Mouse (Mus musculus) liver, adult (tissue): ENCODE data around the gene Pak4.
"Not testable (repeated sequence)": the region's sequence is repeated elsewhere in the genome, so short reads cannot be mapped to it uniquely, and the experiment has no call there.

Experiments used
- GATA4 ChIP-seq: IDR thresholded peaks from 2 replicates; pipeline ENCODE4 v1.6.1; 2014; ENCODE audit warnings: mild to moderate bottlenecking, low read length; ENCODE audit not compliant: insufficient replicate concordance

The Pak4 gene

DNA sequence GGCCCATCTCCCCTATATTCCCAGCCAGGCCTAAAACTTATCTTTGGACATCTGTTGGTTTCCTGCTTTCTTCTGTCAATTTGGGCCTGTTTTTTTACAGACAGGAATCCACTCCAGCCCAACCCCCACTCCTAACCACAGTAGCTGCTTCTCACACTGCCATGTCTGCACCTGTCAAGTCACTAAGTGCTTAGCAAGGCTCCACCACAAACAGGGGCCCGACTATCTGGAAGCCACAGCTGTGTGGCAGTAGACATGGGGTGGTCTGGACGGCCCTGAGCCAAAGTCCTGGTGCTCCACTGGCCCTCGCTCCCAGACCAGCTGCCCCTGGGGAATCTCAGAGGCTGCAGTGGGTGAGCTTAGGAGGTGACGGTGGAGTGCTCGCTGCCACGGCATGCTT, 40.3 kb downstream of the Pak4 start:
- no peak for TF ChIP-seq GATA4

DNA sequence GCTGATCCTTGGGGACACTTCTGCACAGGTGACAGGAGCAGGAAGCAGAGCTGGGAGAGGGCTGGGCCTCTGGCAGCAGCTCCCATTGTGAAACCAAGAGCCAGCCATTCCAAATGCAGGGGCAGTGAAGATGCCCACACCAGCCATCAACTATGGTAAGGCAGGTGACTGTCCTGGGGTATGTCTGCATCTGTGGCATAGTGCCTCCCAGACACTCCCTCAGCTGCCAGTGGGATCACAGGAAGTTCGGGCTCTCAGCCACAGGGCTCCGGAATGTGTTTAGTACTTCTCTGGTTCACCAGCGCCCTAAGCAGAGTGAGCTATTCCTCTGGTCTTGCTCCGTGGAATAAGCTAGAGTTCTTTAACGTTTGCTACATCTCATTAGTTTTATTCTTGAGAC, 40.9 kb downstream of the Pak4 start:
- TF ChIP-seq GATA4: no peak

DNA sequence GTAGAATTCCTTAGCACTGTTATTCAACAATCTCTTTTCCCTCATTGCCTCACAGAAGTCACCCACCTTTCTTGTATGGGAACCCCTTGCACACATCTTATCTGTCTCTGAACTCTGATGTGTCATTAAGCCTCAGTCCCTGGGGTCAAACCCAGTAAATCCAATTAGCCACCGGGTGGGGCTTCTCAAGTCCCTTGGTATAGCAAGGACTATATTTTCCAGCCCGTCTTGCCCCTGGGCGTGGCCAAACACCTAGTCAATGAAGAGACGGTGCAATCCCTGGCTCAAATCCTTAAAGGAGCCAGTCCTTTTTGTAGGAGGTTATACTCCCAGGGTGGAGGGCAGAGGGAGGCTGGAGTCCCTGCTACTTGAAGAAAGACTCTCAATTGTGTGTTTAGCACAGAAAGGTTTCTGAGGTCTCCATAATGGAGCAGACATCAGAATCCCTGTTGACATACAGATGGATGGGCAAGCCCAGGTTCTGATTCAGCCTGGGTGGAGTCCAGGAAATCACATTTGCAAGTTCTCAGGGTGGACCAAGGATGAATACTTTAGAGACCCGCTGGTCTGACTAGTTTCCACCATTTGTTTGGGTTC, 41.9 kb downstream of the Pak4 start:
- TF ChIP-seq GATA4: no peak

DNA sequence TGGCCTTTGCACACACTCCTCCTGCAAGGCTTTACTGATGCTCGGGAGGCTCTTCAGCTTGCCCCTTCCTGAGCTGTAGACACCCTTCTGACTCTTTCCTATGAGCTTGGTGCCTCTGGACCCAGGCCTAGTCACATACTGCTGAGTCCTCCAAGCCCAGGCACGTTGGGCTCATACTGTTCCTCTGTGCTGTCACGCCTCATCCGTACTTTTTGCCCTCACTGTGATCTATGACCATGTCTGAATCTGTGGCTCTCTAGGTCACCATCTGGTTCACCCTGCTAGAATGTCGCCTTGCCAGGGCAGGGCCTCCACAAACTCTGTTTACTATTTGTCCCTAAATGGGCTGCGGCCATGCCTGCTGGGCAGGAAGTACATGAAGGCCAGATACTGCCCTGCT, 44.9 kb downstream of the Pak4 start:
- no peak for TF ChIP-seq GATA4

DNA sequence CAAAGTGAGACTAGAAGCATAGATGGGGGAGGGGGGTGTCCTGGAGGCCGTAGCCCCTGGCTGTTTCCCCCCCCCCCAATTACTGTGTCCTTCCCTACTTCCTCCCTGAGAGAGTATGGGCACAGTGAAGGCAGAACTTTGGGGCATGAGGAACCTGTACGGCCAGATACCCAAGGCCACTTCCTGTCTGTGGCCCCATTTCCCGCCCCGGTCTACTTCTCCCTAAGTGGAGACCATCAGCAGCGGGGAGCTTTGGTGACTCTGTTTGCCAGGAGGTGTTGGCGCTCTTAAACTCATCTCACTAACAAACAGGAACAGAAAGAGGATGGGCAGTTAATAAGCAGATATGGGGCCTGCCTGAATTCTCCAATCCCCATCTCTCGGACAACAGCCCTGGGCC, 50.4 kb downstream of the Pak4 start:
- no peak for TF ChIP-seq GATA4

DNA sequence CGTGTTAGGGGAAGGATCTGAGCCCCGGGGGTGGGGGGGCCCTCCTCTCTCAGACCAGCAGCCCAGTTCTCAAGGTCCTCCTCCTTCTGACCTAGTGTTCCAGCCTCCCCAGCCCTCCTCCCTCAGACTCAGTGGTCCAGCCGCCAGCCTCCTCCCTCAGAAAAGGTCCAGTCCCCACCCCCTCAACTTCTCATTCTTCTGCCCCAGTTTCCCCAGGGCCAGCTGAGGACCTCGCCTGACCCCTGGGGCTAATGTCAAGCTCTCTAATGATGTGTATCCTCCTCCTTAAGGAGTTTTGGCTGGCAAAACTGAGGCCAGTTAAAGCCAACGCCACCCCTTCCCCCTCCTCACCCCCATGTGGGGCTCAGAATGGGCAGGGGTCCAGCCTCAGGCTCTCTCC, 50.8 kb downstream of the Pak4 start, which contains the start of gene Nccrp1:
Gene Nccrp1, minus strand, starts transcription at position 101 of the 400 bp plus-strand sequence.
- TF ChIP-seq GATA4: no peak

GRCm38 (mm10) chr7:28546649-28547048, 51.3 kb downstream of the Pak4 start:
- no peak for TF ChIP-seq GATA4

GRCm38 (mm10) chr7:28545891-28546210, 52.1 kb downstream of the Pak4 start:
- TF ChIP-seq GATA4: no peak

- no peak for TF ChIP-seq GATA4
These were observed 52.7 kb downstream of the Pak4 start for GRCm38 (mm10) chr7:28545048-28545890.

DNA sequence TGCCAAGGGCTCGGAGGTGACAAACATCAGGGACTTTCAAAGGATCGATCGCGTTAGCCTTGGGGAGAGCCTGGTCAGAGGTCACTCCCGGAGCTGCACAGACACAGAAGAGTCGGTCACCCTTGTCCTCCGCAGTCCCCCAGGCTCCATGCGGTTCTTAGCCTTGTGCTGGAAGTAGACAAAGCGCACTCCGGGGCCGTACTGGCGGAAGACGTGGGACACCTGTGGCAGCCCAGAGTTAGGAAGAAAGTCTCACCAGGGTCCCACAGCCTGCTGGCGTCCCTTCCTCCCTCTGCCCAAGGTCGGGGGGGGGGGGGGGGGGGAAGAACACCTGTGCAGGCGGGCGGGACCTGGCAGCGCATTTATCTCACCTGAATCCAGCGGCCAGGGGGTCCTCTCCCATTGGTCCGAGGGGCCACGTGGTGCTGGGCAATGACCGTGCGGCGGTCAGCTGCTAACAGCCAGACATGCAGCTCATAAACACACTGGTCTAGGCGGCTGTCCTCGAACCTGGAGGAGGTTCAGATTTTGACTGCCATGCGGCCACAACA, 53.9 kb downstream of the Pak4 start:
- TF ChIP-seq GATA4: no peak

DNA sequence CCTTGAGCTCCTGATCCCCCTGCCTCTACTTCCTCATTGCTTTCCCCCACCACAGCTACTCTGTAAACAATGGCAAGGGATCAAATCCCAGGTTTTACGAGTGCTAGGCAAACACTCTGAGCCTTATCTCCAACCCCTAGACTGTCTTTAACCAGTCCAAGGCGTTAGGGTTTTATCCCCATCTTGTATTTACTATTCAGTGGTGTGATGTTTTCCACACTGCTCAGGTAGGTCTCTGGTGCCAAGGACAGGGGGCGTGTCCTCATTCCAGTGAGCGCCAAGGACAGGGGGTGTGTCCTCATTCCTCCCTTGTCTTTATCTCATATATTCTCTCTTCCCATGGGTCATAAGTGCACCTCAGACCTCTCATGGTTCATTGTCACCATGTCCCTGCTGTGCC, 57.5 kb downstream of the Pak4 start, which contains the start of gene Sycn:
Gene Sycn, plus strand, starts transcription at position 360 of the 400 bp plus-strand sequence.
- no peak for TF ChIP-seq GATA4

DNA sequence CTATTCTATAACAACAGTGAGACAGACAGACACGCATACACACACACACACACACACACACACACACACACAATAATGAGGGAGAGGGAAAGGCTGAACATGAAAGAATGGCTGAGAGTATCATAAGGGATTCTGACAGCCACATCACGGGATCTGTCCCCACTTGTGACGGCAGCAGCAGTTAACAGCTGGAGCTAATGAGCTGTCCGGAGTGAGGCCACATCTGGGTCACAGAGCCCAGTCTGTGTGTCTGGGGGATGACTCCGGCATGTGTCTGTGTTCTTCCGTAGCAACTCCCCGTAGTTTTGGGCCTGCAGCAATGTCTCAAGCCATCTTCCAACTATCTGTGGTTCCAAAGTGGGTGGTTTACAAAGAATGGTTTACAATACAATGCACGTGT, 66.0 kb downstream of the Pak4 start:
- no peak for TF ChIP-seq GATA4

- no peak for TF ChIP-seq GATA4
These were observed 69.9 kb downstream of the Pak4 start for GRCm38 (mm10) chr7:28527922-28528719.

- TF ChIP-seq GATA4: not testable (repeated sequence)
These were observed 75.4 kb downstream of the Pak4 start, which contains the start of gene Ifnl3 for GRCm38 (mm10) chr7:28522536-28522935. Ifnl3 (plus strand) TSS chr7:28522836.

DNA sequence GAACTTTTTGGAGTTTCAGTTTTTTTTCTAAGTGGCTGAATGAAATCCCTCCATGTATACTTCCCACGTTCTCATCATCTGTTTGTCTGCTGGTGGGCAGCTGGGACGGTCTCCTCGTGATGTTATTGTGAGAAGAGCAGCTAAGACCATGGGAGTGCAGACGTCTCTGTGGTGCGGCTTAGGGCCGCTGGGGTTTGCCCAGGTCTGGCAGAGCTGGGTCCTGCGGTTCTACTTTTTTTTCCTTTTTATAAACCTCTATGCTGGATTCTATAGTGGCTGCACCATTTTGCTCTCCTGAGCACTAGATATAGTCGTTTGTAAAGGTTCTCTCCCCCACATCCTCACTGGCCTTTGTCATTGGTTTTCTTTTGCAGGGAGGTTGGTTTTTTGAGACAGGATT, 86.5 kb downstream of the Pak4 start:
- TF ChIP-seq GATA4: no peak
